Mouse (Mus musculus) CH12F3 (cell line): Measurements from ENCODE around the gene Nfatc2.

Experiments
- in situ Hi-C: fragments of 300-500 bp; cut with MboI; formaldehyde crosslinking; loops from 2 replicates; pipeline ENCODE4 v1.14.3; 2020; ENCODE audit warnings: low sequenced_read_pairs

Nfatc2 gene

DNA sequence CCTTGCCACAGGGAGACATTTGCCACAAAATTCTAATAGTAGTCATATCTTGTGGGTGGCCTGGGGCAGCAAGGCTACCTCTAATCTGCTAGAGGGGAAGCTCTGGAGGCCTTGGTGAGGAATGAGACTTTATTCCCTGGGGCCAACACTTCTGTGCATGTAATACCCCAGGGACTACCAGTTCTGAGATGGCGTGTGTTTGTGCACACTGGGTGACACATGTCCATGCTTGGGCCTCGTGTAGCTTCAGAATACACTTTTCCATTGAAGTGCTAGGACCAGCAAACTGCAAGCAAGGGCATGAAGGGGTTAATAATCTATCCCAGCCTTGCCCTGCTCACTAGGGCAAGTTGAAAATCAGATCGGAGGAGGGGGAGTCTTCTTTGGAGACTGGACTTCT, 58.4 kb downstream of the Nfatc2 start:
- in situ Hi-C loops = no loop called here

DNA sequence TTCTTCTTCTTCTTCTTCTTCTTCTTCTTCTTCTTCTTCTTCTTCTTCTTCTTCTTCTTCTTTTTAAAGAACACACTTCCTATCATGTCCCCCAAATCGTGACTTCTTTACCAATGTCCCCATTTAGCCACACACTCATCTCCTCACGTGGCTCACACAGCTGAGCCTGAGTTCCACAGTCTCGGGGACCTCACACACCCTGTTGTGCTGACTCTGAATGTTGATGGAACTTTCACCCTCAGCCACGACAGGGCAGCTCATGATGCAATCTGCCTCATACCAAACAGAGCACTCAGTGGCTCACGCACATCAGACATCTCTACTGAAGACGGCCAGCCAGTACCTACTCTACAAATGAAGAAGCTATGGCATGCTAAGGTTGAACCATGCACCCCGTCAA, 60.2 kb downstream of the Nfatc2 start:
- in situ Hi-C loops = no loop called here

DNA sequence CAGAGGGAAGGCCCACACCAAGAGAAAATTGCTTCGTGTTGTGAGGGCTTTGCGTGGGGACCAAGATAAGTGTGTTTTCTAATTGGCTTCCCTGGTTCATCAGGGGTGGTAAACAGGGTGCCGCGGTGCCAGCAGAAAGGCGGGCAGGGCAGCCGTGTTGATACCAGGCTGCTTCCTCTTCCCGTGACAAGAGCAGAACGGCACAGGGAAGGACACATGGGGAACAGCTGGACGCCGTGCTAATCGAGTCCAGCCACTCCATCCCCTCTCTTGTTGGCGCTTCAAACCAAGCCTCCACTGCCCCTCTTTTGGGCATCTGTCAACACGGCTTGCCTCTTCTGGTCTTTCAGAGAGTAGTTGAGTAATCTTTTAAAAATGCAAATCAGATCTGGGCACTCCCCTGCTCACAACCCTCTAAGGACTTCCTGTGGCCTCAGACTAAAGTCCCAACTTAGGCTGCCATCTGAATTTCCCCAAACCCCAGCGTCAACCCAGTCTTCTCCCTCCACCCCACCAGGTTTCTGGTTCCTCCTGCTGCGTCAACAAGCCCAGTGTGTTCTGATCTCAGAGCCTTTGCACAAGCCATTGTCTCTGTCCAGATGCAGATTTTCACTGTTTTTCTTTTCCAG, 61.7 kb downstream of the Nfatc2 start:
- in situ Hi-C loops = no loop called here

DNA sequence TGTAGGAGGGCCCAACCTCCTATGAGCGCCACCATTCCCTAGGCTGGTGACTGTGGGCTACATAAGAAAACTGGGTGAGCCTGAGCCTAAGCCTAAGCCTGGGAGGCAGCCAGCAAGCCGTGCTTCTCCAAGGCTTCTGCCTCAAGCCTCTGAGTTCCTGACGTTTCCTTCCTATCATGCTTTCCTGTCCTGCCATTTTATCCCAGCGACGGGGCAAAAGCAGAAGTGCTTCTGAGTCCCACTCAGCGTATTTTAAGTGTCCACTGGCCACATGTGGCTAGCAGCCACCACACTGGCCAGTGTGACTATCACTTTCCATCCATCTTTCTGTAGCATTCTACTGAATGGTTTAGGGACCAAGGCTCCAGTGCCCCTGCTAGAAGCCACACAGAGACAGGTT, 62.4 kb downstream of the Nfatc2 start:
- in situ Hi-C loops = no loop called here

DNA sequence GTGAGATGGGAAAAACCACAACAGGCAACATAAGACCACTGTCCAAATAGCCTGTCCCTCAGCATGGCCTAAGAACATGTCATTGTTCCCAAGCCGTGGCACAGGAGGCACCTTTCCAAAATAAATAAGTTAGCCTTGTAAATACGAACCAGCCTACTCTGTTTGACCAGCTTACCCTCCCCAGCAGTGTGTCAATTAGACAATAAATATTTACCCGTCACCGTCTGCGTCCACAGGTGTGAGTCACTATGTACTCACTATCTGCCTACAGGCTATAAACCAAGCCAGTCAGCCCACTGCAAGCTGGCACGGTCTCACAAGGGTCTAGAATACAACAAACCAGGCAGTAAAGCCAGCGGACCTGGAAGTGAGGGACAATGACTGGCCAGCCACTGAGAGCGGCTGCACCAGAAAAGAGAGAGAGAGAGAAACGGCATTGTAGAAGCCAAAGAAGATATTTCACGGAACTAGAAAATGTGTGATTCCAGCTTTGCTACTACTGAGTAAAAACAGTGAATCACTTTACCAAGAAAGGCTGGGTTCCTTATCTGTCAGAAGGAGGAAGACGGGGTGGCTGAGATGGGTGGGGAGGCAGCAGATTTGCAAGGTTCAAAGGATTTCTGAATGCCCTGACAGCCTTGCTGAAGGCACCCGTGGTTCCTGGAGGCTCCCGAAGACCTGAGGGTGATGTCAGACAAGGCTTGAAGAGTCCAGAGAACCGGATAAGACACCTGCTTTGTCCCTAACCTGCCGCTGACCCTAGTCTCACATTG, 69.2 kb downstream of the Nfatc2 start:
- in situ Hi-C loops = no loop called here

DNA sequence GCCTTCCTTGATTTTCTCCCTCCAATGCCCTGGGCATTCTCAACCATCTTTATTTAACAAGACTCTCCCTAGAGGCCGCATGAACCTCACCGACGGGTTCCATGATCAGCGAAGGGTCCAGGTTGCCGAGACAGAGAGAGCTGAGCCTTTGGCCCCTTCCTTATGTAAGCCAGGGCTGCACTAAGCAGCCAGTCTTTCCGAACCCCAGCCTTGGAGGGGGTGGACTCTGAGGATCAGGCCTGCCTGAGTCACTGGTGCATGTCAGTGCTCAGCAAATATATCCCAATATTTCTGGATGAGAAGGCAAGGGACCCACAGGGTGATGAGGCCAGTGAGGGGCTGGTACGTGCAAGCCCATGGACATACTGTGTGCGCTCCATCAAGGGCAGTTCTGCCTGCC, 72.9 kb downstream of the Nfatc2 start:
- in situ Hi-C loops = no loop called here

DNA sequence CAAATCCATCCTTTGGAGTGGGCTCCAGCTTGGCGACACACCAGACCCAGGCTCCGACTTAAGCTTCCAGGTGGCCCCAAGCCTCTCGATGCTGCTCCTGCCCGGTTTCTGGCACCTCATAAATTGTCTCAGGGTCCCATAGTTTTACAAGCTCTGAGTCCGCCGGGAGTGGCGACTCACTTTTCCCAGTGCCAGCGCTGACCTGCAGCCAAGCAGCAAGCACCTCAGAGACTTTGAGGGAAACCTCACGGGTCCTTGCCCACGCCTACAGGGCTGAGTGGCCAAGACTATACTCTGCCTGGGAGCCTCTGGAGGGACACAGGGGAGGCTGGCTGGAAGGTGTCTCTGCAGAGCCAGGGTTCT, 74.0 kb downstream of the Nfatc2 start:
- in situ Hi-C loops = no loop called here

DNA sequence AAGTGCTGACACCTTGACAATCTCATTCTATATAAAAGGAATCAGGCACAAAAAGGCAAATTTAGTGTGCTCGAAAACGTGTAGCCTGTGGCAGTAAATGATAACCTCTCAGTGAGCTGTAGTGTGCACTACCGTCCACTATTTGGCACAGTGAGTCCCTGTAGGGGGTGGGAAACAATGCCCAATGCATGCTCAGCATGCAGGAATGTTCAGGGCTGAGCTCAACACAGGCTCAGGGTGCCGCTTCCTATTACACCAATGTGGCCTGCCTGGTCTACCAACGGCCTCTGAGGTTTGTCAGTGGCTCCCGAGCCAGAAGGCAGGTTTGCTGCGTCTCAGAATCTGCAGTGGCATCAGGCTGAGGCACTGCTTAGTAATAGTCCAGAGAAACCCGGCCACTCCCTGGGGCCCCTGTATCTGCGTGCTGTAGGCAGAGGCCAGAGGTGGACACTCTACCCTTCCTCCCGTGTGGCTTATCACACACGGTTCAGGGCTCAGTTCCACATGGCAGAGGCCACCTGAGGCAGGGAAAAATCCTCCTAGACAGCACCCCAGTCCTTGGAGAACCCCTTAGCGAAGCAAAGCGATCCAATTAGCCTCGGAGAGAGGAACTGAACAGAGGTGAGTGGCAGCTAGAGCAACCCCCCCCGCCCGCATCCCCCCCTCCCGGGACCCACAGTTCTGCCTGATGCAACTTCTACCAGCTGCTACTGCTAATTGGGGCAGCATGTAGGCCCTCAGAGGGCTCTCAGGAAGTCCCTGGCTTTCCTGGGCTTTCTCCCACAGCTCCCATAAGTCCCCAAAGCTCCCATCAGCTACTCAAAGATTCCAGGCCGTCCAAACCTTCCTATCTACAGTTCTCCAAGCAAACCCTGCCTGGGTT, 74.7 kb downstream of the Nfatc2 start:
- in situ Hi-C loops = no loop called here

DNA sequence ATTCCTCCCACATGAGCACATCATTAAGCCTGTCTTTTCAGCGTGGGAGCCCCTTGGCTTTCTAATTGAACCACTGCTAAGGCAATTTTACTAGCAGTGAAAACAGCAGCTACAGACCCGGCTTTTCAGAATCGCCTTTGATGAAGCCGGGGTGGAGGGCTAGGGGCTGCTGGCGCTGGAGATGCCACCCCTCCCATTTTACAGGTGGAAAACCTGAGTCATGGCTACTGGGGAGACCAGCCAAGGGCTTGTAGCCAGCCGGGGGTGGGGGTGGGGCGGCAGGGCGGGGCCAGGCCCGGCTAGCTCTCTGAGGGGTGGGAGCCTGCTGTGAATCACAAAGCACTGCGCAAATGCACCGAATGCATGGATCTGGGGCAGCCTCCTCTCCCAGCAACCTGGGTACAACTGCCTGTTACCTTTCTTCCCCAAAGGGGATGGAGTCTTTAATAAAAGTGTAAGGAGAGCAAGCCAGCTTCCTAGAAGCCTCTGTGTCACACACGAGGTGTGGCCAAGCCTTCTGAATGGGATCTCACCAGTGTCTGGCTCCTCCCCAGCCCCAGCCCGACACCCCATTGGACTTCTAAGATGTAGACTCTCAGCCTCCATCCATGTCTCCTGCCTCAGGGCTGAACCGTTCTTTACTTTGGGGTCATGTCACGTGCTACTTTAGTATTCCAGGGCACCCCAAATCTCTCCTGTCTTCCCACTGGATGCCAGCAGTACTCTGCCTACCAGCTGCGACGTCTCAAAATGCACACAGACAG, 75.9 kb downstream of the Nfatc2 start:
- in situ Hi-C loops = no loop called here

DNA sequence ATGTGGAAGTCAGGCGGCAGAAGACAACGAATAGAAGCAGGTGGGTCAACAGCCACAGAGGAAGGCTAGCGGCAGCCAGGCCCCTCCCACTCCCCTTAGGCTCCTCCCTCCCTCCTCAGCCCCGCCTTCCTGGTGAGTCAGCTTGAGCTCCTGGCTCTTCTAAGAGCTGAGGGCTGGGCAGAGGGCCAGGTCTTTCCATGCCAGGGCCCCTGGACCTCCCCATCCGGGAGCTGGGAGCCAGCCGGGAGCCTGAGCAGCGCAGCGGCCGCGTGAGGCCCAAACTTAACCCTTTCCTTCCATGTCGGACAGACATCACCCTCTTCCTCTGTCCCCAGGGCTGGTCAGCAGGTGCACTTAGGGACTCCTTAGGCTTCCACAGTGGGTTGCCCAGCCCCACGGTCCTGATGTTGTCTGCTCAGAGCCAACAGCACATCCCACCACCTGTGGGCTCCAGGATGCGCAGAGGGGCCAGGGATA, 76.5 kb downstream of the Nfatc2 start:
- in situ Hi-C loops = no loop called here

DNA sequence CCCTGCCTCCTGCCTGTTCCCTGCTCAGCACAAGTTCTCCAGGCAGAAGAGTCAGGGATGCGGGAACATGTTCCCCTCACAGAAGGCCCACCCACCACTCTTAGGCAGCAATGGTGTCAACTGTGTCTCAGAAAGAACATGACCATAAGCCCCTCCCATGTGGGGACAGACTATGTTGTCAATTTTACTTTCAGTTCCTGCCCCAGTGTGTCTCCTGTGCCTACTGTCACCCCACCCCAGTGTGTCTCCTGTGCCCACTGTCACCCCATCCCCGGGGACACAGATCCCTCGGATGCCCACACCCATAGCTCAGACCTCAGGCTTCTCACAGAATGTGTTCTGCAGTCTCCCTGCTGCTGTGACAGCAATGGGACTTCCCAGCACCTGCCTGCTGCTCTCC, 79.2 kb downstream of the Nfatc2 start:
- in situ Hi-C loops = no loop called here

DNA sequence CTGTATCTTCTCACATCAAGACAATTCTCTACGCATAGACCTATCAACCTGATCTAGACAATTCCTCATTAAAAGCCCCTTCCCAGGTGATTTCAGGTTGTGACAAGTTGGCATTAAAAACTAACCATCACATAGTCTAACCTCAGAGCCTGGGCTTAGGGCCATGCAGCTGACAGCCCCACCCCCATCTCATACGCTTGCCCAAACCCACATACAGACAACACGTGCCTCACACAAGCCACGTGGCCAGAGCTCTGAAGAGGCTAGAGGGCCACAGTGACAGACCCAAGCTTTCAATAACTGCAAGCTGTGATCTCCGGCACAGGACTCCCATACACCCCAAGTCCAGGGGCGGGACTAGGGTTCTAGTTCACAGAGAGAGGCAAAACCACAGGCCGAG, 80.7 kb downstream of the Nfatc2 start:
- in situ Hi-C loops = no loop called here

DNA sequence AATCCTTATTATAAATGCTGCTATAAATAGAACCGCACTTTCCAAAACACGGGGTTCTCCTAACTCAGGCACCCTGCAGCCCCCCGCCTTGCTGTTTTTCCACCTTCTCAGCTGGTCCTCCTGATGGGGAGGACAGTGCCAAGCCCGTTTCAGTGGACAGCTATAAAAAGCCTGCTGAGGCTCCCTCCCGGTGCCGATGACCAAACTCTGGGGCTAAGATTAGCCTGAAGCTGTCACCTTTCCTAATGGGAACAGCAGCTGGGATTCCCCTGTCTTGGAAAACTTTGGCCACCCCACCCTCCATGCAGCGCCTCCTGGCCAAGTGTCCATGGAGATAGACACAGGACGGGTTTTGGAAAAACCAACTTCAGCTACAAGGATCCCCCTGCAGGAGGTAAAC, 81.9 kb downstream of the Nfatc2 start:
- in situ Hi-C loops = loop anchor here (5.0 kb wide), 1 partner anchor 37 kb away; no protein-coding TSS in a partner anchor

DNA sequence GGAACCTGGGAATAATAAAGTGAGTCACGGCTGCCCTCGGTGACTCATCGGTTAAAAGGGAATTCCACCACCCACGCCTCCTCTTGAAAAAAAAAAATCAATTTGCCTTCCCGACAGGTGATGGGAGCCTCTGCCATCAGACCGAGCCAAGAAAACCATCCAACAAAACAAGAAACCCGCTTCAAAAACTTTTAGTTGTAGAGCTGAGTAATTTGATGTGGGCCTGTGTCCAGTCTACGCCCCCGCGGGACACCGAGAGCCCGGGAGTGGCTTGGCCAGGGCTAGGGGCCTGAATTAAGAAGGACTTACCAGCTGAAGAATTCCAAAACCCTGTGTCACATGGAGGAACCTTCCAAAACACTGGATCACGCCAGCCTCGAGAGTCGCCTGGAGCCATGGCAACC, 83.2 kb downstream of the Nfatc2 start:
- in situ Hi-C loops = loop anchor here (5.0 kb wide), 1 partner anchor 36 kb away; no protein-coding TSS in a partner anchor

DNA sequence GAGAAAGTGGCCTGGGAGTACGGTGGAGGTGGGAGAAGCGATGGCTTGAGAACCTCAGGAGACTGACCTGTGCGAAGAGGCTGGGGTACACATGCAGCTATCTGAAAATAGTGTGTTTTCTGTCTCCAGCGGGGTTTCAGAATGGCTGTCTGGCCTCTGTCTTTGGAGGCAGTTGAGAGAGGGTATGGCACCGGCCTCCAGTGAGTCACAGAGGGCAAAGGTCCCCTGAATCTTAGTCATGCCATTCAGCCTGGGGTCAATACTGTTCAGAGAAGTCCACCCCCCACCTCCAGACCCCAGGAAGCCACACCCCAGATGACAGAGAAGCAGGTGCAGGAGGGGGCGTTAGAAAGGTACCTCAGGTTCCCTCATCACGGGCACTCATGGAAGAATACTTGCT, 83.7 kb downstream of the Nfatc2 start:
- in situ Hi-C loops = loop anchor here (5.0 kb wide), 1 partner anchor 35 kb away; no protein-coding TSS in a partner anchor

DNA sequence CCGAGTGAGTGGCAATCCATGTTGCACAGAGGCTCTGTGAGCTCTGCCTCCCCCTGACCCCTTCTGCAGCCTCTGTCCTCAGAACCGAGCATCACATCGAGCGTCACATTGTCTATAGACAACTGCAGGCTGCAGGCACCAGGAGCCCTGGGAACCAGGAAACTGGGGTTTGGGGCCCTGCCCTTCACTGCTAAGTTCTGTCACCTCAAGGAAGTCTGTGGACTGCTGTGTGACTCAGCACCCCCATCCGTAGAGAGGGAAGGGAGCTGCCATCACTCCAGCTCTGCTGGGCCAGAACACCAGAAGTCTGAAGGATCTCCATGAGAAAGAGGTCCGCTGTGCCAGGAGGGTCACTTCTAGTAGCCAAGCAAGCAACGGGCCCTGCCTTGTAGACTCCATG, 84.7 kb downstream of the Nfatc2 start:
- in situ Hi-C loops = loop anchor here (5.0 kb wide), 1 partner anchor 34 kb away; no protein-coding TSS in a partner anchor

DNA sequence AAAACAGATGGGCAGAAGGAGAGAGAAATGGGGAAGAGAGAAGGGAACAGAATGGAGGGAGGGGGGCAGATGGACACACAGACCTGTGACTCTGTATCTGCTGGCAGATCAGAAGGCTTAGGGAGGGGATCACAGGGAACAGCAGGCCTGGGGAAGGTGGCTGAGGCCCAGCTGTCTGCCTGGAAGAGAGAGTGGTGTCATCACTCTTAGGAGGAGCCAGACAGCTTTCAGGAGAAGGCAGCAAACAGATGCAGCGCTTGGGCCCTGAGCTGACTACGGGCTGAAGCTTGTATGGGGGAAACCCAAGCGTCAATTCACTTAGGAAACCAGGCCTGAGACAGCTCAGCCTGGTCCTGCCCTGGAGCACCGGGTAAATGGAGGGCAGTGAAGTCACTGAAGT, 86.0 kb downstream of the Nfatc2 start:
- in situ Hi-C loops = loop anchor here (5.0 kb wide), 1 partner anchor 33 kb away; no protein-coding TSS in a partner anchor

DNA sequence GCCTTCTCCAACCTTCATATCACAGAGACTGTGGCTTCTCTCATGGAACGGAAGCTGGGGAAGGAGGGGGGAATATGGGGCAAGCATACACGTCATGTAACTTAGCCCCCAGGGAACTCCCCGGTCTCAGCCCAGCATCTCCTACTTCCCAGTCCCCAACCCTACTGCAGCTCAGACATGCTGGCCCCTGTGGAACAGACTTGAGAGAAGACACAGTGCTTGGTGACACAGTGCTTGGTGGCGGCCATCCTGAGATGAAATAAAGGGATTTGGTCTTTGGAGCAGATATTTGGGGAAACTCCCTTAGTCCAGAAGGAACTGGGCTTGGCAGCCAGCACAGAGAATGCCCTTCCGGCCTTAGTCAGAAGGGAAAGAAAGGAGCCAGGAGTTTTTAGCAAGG, 87.3 kb downstream of the Nfatc2 start:
- in situ Hi-C loops = no loop called here

DNA sequence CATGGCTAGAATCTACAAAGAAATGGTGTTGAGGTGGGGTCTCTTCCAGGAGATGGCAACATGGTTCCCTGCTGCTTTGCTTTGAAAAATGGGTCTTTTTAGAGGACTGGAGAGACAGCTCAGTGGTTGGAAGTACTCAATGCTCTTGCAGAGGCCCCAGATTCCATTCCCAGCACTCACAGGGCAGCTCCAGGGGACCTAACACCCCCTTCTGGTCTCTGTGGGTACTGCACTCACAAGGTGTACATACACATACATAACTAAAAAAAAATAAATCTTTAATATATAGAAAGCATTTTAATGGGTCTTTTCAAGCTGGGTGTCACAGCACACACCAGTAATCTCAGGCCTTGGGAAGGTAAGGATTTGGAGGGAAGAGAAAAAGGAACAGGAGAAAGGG, 89.9 kb downstream of the Nfatc2 start:
- in situ Hi-C loops = no loop called here

DNA sequence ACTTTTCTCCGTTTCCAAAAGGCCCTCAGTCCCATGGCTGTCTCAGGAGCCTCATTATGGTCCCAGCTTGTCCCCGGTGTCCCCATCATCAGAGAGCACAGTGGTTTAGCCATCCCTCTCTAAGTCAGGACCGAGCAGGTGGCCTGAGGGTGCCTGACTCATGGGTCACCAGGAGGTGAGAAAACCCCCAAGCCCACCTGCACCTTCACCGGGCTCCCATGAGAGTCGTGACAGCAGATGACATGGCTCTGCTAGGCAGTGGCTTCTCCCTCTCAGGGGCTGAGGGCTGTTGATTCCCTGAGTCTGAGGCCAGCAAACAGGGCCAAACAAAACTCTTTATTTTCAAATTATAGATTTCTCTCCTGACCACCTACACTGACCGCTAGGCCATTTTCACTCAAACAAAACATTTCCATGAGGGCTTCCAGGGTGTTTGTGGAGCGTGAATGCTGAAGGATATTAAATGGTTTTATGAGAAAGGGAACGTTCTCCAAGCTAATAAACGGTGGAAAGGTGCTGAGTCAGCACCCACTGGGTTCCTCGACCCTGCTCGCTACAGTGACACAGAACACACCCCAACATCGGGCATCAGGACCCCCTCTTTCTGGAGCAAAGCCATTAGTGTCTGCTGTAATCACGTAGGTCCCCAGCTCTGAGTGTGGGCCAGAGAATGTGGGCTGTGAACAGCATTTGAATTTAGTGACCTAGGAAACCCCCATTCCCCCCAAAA, 92.8 kb downstream of the Nfatc2 start:
- in situ Hi-C loops = no loop called here
